Mouse (Mus musculus) forebrain, embryonic 16.5 days (tissue): Measurements from ENCODE around the gene Rnf126. TPM values are rescaled to one million over a fixed set of nuclear protein-coding genes. Genes with fewer than 3 reads are reported as not detected.
A peak's percentile ranks its signal among the peaks of the same experiment; 100 is the strongest.

Source experiments
- ATAC-seq: fragments of 200-750 bp; cut with Nextera tagmentation; 2 replicates; pipeline ENCODE4 v1.8.0; 2017; ENCODE audit warnings: mild to moderate bottlenecking, moderate library complexity
- H3K27ac ChIP-seq: fragments of 300-500 bp; sonication (generic); 2 replicates; pipeline ENCODE4 v1.5.1; 2014; ENCODE audit warnings: low read length, control low read depth
- H3K27me3 ChIP-seq: fragments of 300-500 bp; sonication (generic); replicated peaks from 2 replicates; pipeline ENCODE4 v1.6.1; 2014; ENCODE audit warnings: low read length; ENCODE audit not compliant: control insufficient read depth, insufficient read depth
- H3K36me3 ChIP-seq: fragments of 300-500 bp; sonication (generic); 2 replicates; pipeline ENCODE4 v1.6.1; 2014; ENCODE audit not compliant: control insufficient read depth, insufficient read depth
- H3K4me1 ChIP-seq: fragments of 300-500 bp; sonication (generic); replicated peaks from 2 replicates; pipeline ENCODE4 v1.6.1; 2014; ENCODE audit warnings: low read length; ENCODE audit not compliant: control insufficient read depth, insufficient read depth
- H3K4me2 ChIP-seq: fragments of 300-500 bp; sonication (generic); 2 replicates; pipeline ENCODE4 v1.6.1; 2014; ENCODE audit warnings: mild to moderate bottlenecking, low read length, control low read depth
- H3K4me3 ChIP-seq: fragments of 300-500 bp; sonication (generic); replicated peaks from 2 replicates; pipeline ENCODE4 v1.5.1; 2014; ENCODE audit warnings: mild to moderate bottlenecking, low read length, control low read depth
- H3K9ac ChIP-seq: fragments of 300-500 bp; sonication (generic); replicated peaks from 2 replicates; pipeline ENCODE4 v1.6.1; 2014; ENCODE audit warnings: low read depth, low read length, control low read depth
- H3K9me3 ChIP-seq: fragments of 300-500 bp; sonication (generic); 2 replicates; pipeline ENCODE4 v1.6.1; 2016; ENCODE audit warnings: low read length; ENCODE audit not compliant: control insufficient read depth
- WGBS: fragments of 180-500 bp; shearing (Covaris S2); extraction: QIAGEN DNeasy Blood & Tissue Kit; methylation state at CpG from one replicate; pipeline ENCODE4 v1.1.7; 2014; 5-methylcytosine and 5-hydroxymethylcytosine counted together
- polyA plus RNA-seq: library from polyadenylated mRNA; unstranded; fragments of >200 nt; fragmentation: Nextera tagmentation; extraction: Ambion mirVana; gene quantifications from 2 replicates; pipeline ENCODE4 v1.2.1, GENCODE M21; 2015

Rnf126 gene
- polyA plus RNA-seq, result 85.8 and 87.2 TPM in 2 replicates

- peaks cover 3% of the 10 kb centered on the region; the same call in 1 of the 2 replicates for H3K36me3 ChIP-seq
- under 1% methylated on average over 100 of the region's 101 CpGs for WGBS
- peak within 1 kb of the TSS; percentile 71 for H3K4me2 ChIP-seq
- peak within 1 kb of the TSS; percentile 94 for H3K9ac ChIP-seq
- peak within 1 kb of the TSS; percentile 95 for H3K27ac ChIP-seq
- peak; percentile 82 for ATAC-seq
- H3K27me3 ChIP-seq, result no peaks in the 10 kb centered on the region
- H3K4me1 ChIP-seq, result peaks cover 31% of the 10 kb centered on the region
- H3K9me3 ChIP-seq, result no peaks in the 10 kb centered on the region
- H3K4me3 ChIP-seq, result peak within 1 kb of the TSS; percentile 94
Measured at GRCm38 (mm10) chr10:79766508-79767325, at the start of gene Rnf126. Rnf126 (minus strand) TSS chr10:79766952.

GRCm38 (mm10) chr10:79815671-79816494 is 49.1 kb upstream of the Rnf126 start:
- H3K4me2 ChIP-seq, result no peak overlapping the region
- no peak overlapping the region for H3K4me3 ChIP-seq
- no peak overlapping the region for H3K9ac ChIP-seq
- H3K9me3 ChIP-seq, result no peaks in the 10 kb centered on the region
- no peaks in the 10 kb centered on the region for H3K27me3 ChIP-seq
- no peaks in the 10 kb centered on the region for H3K4me1 ChIP-seq
- no peak overlapping the region for H3K27ac ChIP-seq
- peaks cover 28% of the 10 kb centered on the region for H3K36me3 ChIP-seq
- WGBS, result 87% methylated on average over 12 of the region's 12 CpGs
- no peak for ATAC-seq

DNA sequence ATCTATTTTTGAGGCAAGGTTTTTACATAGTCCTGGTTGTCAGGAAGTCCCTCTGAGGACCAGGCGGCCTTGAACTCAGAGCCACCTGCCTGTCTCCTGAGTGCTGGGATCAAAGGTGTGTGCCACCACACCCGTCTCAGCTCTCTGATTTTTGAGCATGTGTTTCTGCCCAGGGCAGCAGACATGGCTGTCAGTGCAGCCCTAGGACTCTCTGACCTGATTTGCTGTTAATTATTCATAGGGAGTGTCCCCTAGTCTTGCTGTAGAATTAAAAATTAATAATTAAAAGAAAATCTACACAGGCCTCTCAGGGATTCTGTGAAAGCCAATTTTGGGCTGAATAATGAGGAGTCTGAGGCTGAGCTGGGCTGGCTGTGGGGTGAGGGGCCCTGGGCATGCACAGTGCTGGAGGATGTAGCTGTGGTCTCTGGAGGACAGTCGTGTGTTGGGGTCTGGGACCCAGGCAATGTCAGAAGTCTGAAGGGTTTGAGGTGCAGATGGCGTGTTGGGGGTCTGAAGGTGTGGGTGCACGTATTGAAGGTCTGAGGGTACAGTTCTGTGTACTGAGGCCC is 47.6 kb upstream of the Rnf126 start:
- no peak overlapping the region for H3K4me2 ChIP-seq
- 86% methylated on average over 5 of the region's 5 CpGs for WGBS
- no peaks in the 10 kb centered on the region for H3K9me3 ChIP-seq
- no peak for ATAC-seq
- H3K4me1 ChIP-seq, result no peaks in the 10 kb centered on the region
- H3K27ac ChIP-seq, result no peak overlapping the region
- H3K4me3 ChIP-seq, result no peak overlapping the region
- H3K27me3 ChIP-seq, result no peaks in the 10 kb centered on the region
- H3K36me3 ChIP-seq, result peaks cover 30% of the 10 kb centered on the region
- no peak overlapping the region for H3K9ac ChIP-seq

GRCm38 (mm10) chr10:79811736-79812637 is 45.2 kb upstream of the Rnf126 start:
- Histone ChIP-seq H3K9ac (no peak overlapping the region), H3K9me3 (no peaks in the 10 kb centered on the region), H3K4me3 (no peak overlapping the region), H3K27me3 (no peaks in the 10 kb centered on the region), H3K4me1 (no peaks in the 10 kb centered on the region), H3K27ac (no peak overlapping the region), H3K36me3 (peaks cover 32% of the 10 kb centered on the region), H3K4me2 (no peak overlapping the region)
- WGBS, result 27% methylated on average over 15 of the region's 15 CpGs
- peak; percentile 68 for ATAC-seq

DNA sequence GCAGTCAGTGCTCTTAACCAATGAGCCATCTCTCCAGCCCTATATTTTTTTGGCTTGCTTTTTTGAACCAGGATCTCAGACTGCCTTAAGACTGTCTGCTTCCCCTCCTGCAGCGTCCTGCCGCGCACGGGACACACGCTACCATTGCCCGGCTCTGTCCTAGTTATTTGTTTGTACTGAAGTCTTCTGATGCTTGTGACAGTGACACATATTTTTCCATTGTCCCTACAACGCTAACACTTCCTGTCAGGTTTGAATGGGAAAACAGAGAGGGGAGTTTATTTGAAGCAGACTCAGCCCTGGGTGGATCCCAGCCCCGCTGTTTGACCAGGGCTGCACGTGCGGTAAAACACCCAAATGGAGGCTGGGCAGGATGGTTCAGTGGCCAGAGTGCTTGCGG is 42.0 kb upstream of the Rnf126 start:
- WGBS, result 85% methylated on average over 11 of the region's 11 CpGs
- no peak for ATAC-seq
- H3K4me3 ChIP-seq, result no peak overlapping the region
- no peak overlapping the region for H3K9ac ChIP-seq
- H3K4me2 ChIP-seq, result no peak overlapping the region
- H3K9me3 ChIP-seq, result no peaks in the 10 kb centered on the region
- peaks cover 18% of the 10 kb centered on the region for H3K36me3 ChIP-seq
- no peaks in the 10 kb centered on the region for H3K27me3 ChIP-seq
- peaks cover 15% of the 10 kb centered on the region for H3K4me1 ChIP-seq
- no peak overlapping the region for H3K27ac ChIP-seq

GRCm38 (mm10) chr10:79807826-79808225 is 41.1 kb upstream of the Rnf126 start:
- H3K9me3 ChIP-seq, result no peaks in the 10 kb centered on the region
- 58% methylated on average over 11 of the region's 11 CpGs for WGBS
- no peak overlapping the region for H3K9ac ChIP-seq
- H3K27ac ChIP-seq, result no peak overlapping the region
- no peaks in the 10 kb centered on the region for H3K27me3 ChIP-seq
- no peak for ATAC-seq
- H3K4me3 ChIP-seq, result no peak overlapping the region
- H3K4me1 ChIP-seq, result peaks cover 24% of the 10 kb centered on the region
- peaks cover 18% of the 10 kb centered on the region for H3K36me3 ChIP-seq
- H3K4me2 ChIP-seq, result no peak overlapping the region

- H3K4me2 ChIP-seq, result no peak overlapping the region
- peaks cover 32% of the 10 kb centered on the region for H3K4me1 ChIP-seq
- H3K4me3 ChIP-seq, result no peak overlapping the region
- 81% methylated on average over 10 of the region's 10 CpGs for WGBS
- no peak overlapping the region for H3K9ac ChIP-seq
- H3K27me3 ChIP-seq, result no peaks in the 10 kb centered on the region
- no peak for ATAC-seq
- no peaks in the 10 kb centered on the region for H3K9me3 ChIP-seq
- H3K27ac ChIP-seq, result no peak overlapping the region
- H3K36me3 ChIP-seq, result peaks cover 18% of the 10 kb centered on the region
Measured at GRCm38 (mm10) chr10:79806972-79807371, 40.2 kb upstream of the Rnf126 start.

DNA sequence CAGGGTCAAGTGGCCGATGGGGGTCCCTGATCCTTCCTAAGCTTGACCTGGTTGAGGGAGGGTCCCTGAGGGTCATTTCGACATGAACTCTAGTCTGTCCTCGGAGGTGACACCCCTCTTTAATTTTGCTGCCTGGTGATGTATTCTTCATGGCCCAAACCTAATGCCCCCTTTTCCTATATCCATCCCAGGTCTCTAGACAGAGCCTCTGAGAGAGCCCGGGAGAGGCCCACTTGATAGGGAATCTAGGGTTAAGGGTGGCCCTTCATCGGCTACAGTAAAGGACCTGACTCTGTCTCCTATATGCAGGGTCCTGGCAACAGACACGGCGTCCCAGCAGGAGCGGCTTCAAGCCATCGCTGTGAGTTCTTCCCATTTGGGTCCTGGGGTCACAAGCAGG is 39.6 kb upstream of the Rnf126 start:
- Histone ChIP-seq H3K4me2 (no peak overlapping the region), H3K4me3 (no peak overlapping the region), H3K9ac (no peak overlapping the region), H3K9me3 (no peaks in the 10 kb centered on the region), H3K4me1 (peaks cover 39% of the 10 kb centered on the region), H3K27me3 (no peaks in the 10 kb centered on the region), H3K36me3 (peaks cover 18% of the 10 kb centered on the region), H3K27ac (no peak overlapping the region)
- no peak for ATAC-seq
- 92% methylated on average over 9 of the region's 9 CpGs for WGBS
